Mouse (Mus musculus) liver (tissue): ENCODE measurements around the gene Ilvbl.
"Not testable (repeated sequence)": the region's sequence is repeated elsewhere in the genome, so short reads cannot be mapped to it uniquely, and the experiment has no call there.

ENCODE experiments used
- DNase-seq: peaks from one replicate; pipeline ENCODE4 v3.0.0-alpha.2; 2020; ENCODE audit warnings: mixed read lengths

Ilvbl gene

GRCm38 (mm10) chr10:78591406-78592328 lies 17.5 kb downstream of the Ilvbl start, which contains the start of gene Syde1:
Syde1 (minus strand) TSS chr10:78591964.
- DNase-seq, result peak; percentile 34

DNA sequence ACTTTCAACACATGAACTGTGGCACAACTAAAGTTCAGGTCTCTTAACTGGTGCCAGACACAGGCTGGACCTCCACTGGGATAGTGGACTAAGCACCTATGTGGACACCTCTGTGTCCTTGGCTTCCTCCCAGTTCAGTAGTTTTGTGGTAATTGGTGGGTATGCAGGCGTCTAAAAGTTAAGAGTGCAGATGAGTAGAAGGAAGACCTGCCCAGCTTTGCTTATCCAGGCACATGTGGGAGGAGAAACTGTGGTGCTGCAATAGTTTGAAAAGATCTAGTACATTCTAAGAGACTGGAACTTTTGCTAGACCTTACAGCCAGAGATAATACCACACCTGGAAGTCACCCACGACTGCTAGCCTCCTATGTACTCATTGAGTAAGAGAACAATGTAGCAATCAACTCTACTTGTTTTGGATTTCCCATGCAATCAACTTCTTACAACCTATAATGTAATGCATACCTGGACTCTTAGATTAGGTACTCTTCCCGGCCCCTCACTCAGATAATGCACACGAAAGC lies 18.8 kb downstream of the Ilvbl start:
- DNase-seq, result no peak

- DNase-seq, result no peak
Measured at GRCm38 (mm10) chr10:78593736-78594135, 19.6 kb downstream of the Ilvbl start.

DNA sequence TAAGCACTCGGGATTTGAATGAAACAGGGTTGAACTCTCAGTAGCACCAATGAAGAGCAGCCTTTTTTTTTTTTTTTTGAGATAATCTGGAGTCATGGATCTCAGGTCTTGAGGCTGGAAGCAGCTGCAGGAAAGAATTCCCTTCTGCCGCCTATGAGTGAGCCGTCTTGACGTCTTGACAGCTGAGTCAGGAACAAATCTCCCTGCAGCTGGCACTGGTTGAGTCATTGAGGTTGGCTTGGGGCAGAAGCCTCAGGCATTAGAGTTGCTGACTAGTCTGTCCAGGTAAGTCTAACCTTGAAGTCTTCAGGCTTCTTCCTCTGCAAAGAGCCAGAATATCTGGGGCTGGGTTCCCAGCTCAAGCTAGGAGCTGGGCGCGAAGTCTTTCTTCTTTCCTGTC lies 20.0 kb downstream of the Ilvbl start:
- DNase-seq, result no peak

DNA sequence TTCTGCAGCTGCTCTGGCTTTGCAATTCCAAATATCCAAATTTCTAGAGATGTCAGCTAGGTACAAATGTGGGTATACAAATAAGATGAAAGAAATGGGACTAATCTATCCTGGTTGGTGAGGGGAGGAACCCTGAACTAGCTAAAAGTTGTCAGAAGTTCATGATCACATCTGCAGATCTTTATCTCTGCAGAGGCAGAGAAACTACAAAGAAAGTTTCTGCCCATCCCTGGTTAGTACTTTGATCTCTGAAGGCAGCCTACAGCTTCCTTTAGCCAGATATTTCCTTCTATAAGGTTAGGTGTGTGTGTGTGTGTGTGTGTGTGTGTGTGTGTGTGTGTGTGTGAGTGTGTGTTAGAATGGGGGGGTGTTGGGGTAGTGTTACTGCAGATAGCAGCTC lies 20.4 kb downstream of the Ilvbl start:
- no peak for DNase-seq

DNA sequence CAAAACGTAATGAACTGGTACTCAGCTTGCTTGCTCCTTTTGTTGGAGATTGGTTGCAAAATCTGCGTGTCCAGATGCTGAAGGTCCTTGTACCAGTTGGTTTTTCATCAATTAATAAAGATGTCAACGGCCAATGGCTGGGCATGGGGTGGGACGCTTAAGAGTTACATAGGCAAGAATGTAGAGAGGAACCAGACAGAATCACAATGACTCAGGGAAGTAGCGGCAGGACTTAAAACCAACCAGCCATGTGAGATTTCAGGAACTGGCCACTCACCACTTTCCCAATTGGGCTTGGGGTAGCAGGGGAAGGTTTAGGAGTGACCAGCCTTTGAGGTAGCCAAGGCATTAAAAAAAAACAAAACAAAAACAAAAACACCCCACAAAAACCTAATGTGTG lies 25.7 kb downstream of the Ilvbl start:
- DNase-seq, result no peak

DNA sequence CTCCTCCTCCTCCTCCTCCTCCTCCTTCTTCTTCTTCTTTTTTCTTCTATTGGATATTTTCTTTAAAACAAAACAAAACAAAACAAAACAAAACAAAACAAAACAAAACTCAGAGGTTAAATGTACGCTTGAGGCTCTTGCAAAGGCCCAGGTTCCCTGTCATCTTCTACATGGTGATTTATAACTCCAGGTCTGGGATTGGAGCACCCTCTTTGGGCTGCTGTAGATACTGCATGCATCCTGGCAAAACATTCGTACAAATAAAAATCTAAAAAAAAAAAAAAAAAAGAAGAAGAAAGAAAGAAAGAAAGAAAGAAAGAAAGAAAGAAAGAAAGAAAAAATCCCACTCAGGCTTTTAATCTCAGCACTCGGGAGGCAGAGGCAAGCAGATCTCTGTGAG lies 30.9 kb downstream of the Ilvbl start:
- no peak for DNase-seq

DNA sequence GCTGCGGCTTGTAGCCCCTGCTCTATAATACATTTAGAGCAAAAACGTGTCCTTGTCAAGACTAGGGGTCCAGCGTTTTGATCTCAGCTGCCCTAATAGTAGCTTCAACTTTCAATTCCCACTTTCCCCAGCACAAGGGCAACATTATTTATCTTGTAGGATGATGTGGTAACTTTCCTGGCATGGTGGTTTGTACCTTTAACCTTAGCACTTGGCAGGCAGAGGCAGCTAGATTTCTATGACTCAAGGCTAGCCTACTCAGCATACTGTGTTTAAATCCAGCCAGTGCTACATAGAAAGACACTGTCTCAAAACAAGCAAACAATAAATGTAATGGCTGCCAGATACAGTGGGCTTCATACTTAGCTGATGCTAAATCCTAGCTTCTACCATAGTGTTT lies 33.5 kb downstream of the Ilvbl start:
- no peak for DNase-seq

DNA sequence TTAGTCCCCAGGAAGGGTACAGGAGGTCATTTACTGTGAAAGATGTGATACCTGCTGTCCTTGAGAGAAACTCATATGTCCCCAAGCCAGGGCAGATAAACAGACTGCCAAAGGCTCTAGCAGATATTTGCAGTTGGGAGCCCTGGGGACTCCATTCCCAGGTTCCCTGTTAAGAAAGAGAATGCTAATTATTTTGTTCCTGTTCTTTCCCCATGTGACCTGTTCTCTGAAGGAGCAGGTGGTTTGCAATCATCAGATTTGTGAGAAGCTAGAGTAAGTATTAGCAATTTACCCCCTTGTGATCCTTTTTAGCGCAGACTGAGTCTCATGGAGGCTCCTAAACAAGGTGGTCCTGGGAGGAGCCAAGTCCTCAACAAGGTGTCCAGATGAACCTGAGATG lies 43.8 kb downstream of the Ilvbl start, which contains the start of gene Olfr1357:
TSS of gene Olfr1357 (minus strand) at position 101 of the 400 bp plus-strand sequence.
- DNase-seq, result no peak

DNA sequence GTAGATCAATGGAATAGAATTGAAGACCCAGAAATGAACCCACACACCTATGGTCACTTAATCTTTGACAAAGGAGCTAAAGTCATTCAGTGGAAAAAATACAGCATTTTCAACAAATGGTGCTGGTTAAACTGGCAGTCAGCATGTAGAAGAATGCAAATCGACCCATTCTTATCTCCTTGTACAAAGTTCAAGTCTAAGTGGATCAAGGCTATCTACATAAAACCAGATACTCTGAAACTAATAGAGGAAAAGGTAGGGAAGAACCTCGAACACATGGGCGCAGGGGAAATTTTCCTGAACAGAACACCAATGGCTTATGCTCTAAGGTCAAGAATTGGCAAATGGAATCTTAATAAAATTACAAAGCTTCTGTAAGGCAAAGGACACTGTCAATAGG lies 49.0 kb downstream of the Ilvbl start:
- not testable (repeated sequence) for DNase-seq

- no peak for DNase-seq
Measured at GRCm38 (mm10) chr10:78630194-78630593, 56.0 kb downstream of the Ilvbl start.

DNA sequence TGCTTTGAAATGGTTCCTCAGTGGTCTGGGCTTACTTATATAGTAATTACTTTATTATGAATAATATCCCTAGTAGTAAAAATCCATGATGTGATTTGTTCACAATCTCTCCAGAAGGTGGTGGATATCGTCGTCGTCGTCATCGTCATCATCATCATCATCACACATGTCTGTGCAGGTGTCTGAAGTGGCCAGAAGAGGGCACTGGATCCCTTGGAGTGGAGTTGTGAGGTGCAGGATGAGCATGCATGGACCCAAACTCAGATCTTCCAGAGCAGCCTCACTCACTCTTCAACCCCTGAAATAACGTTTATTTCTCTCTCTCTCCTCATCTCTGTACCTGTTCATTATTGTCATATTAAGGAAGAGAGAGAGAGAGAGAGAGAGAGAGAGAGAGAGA lies 58.2 kb downstream of the Ilvbl start:
- DNase-seq, result peak; percentile 6
